Mouse (Mus musculus) intestine, embryonic 15.5 days (tissue): Measurements from ENCODE around the gene Fam213b. TPM values are rescaled to one million over a fixed set of nuclear protein-coding genes. Genes with fewer than 3 reads are reported as not detected.

Experiments used
- ATAC-seq: fragments of 200-750 bp; cut with Nextera tagmentation; 2 replicates; pipeline ENCODE4 v1.8.0; 2017; ENCODE audit warnings: moderate TSS enrichment, moderate library complexity
- H3K27ac ChIP-seq: fragments of 300-500 bp; sonication (generic); 2 replicates; pipeline ENCODE4 v1.5.1; 2015; ENCODE audit warnings: mild to moderate bottlenecking, inconsistent platforms
- H3K27me3 ChIP-seq: fragments of 300-500 bp; sonication (generic); replicated peaks from 2 replicates; pipeline ENCODE4 v1.6.1; 2015; ENCODE audit warnings: inconsistent platforms
- H3K36me3 ChIP-seq: fragments of 300-500 bp; sonication (generic); 2 replicates; pipeline ENCODE4 v1.6.1; 2015; ENCODE audit warnings: inconsistent platforms
- H3K4me1 ChIP-seq: fragments of 300-500 bp; sonication (generic); replicated peaks from 2 replicates; pipeline ENCODE4 v1.6.1; 2015; ENCODE audit warnings: inconsistent platforms
- H3K4me2 ChIP-seq: fragments of 300-500 bp; sonication (generic); replicated peaks from 2 replicates; pipeline ENCODE4 v1.6.1; 2015; ENCODE audit warnings: mild to moderate bottlenecking, inconsistent platforms
- H3K4me3 ChIP-seq: fragments of 300-500 bp; sonication (generic); replicated peaks from 2 replicates; pipeline ENCODE4 v1.5.1; 2015; ENCODE audit warnings: inconsistent platforms
- H3K9ac ChIP-seq: fragments of 300-500 bp; sonication (generic); 2 replicates; pipeline ENCODE4 v1.6.1; 2015; ENCODE audit warnings: inconsistent platforms
- H3K9me3 ChIP-seq: fragments of 300-500 bp; sonication (generic); 2 replicates; pipeline ENCODE4 v1.6.1; 2016; ENCODE audit warnings: inconsistent platforms
- WGBS: fragments of 180-500 bp; shearing (Covaris S2); methylation state at CpG from one replicate; pipeline ENCODE4 v1.1.7; 2015; 5-methylcytosine and 5-hydroxymethylcytosine counted together
- polyA plus RNA-seq: library from polyadenylated mRNA; unstranded; fragments of >200 nt; fragmentation: Nextera tagmentation; extraction: Ambion mirVana; gene quantifications from 2 replicates; pipeline ENCODE4 v1.2.1, GENCODE M21; 2015

The Fam213b gene
- polyA plus RNA-seq, 1 experiment from 2014 or later = 32.0 TPM

- Histone ChIP-seq H3K27ac (no peak overlapping the region), H3K36me3 (no peaks in the 10 kb centered on the region), H3K4me2 (no peak overlapping the region), H3K9ac (no peak overlapping the region), H3K27me3 (no peaks in the 10 kb centered on the region), H3K4me3 (no peak overlapping the region), H3K9me3 (no peaks in the 10 kb centered on the region), H3K4me1 (no peaks in the 10 kb centered on the region)
- ATAC-seq = no peak
- WGBS = 81% methylated on average over 14 of the region's 14 CpGs
These were observed 8.0 kb downstream of the Fam213b start for GRCm38 (mm10) chr4:154890887-154891286.

- H3K9ac ChIP-seq = no peak overlapping the region
- no peak for ATAC-seq
- H3K27ac ChIP-seq = no peak overlapping the region
- H3K4me3 ChIP-seq = no peak overlapping the region
- no peaks in the 10 kb centered on the region for H3K9me3 ChIP-seq
- H3K36me3 ChIP-seq = no peaks in the 10 kb centered on the region
- no peaks in the 10 kb centered on the region for H3K27me3 ChIP-seq
- H3K4me1 ChIP-seq = 0 out of 2 replicates have a peak, but pooled peaks cover under 1% of the 10 kb centered on the region
- no peak overlapping the region for H3K4me2 ChIP-seq
- 71% methylated on average over 15 of the region's 15 CpGs for WGBS
These were observed 11.2 kb downstream of the Fam213b start for GRCm38 (mm10) chr4:154887593-154888250.

GRCm38 (mm10) chr4:154886876-154887592 is 11.9 kb downstream of the Fam213b start:
- whole genome bisulfite sequencing = 65% methylated on average over 13 of the region's 13 CpGs
- Histone ChIP-seq H3K4me2 (no peak overlapping the region), H3K27ac (no peak overlapping the region), H3K36me3 (no peaks in the 10 kb centered on the region), H3K27me3 (no peaks in the 10 kb centered on the region), H3K9me3 (no peaks in the 10 kb centered on the region), H3K4me3 (no peak overlapping the region), H3K4me1 (0 out of 2 replicates have a peak, but pooled peaks cover 3% of the 10 kb centered on the region), H3K9ac (no peak overlapping the region)
- no peak for ATAC-seq

- H3K27ac ChIP-seq = no peak overlapping the region
- no peak overlapping the region for H3K4me2 ChIP-seq
- H3K4me1 ChIP-seq = 0 out of 2 replicates have a peak, but pooled peaks cover 3% of the 10 kb centered on the region
- H3K36me3 ChIP-seq = no peaks in the 10 kb centered on the region
- 71% methylated on average over 11 of the region's 11 CpGs for WGBS
- no peak overlapping the region for H3K9ac ChIP-seq
- no peaks in the 10 kb centered on the region for H3K9me3 ChIP-seq
- H3K27me3 ChIP-seq = no peaks in the 10 kb centered on the region
- ATAC-seq = no peak
- no peak overlapping the region for H3K4me3 ChIP-seq
These were observed 13.5 kb downstream of the Fam213b start for GRCm38 (mm10) chr4:154885416-154885815.

- ATAC-seq = no peak
- H3K27me3 ChIP-seq = no peaks in the 10 kb centered on the region
- no peak overlapping the region for H3K4me2 ChIP-seq
- 23% methylated on average over 14 of the region's 14 CpGs for WGBS
- H3K4me1 ChIP-seq = 0 out of 2 replicates have a peak, but pooled peaks cover 6% of the 10 kb centered on the region
- no peaks in the 10 kb centered on the region for H3K36me3 ChIP-seq
- H3K4me3 ChIP-seq = no peak overlapping the region
- no peak overlapping the region for H3K9ac ChIP-seq
- no peak overlapping the region for H3K27ac ChIP-seq
- H3K9me3 ChIP-seq = no peaks in the 10 kb centered on the region
These were observed 16.8 kb downstream of the Fam213b start for GRCm38 (mm10) chr4:154882014-154882659.

- Histone ChIP-seq H3K4me1 (0 out of 2 replicates have a peak, but pooled peaks cover 6% of the 10 kb centered on the region), H3K36me3 (no peaks in the 10 kb centered on the region), H3K9ac (no peak overlapping the region), H3K4me2 (no peak overlapping the region), H3K27me3 (0 out of 2 replicates have a peak, but pooled peaks cover 4% of the 10 kb centered on the region), H3K9me3 (no peaks in the 10 kb centered on the region), H3K27ac (no peak overlapping the region), H3K4me3 (no peak overlapping the region)
- 70% methylated on average over 6 of the region's 6 CpGs for WGBS
- no peak; the same call in 1 of the 2 replicates for ATAC-seq
These were observed 18.2 kb downstream of the Fam213b start for GRCm38 (mm10) chr4:154880730-154881129.

- H3K27me3 ChIP-seq = 0 out of 2 replicates have a peak, but pooled peaks cover 4% of the 10 kb centered on the region
- 7% methylated on average over 18 of the region's 18 CpGs for WGBS
- H3K4me2 ChIP-seq = peak overlapping the region; percentile 62
- H3K4me3 ChIP-seq = peak overlapping the region; percentile 31
- H3K36me3 ChIP-seq = no peaks in the 10 kb centered on the region
- 0 out of 2 replicates have a peak, but pooled peaks cover 6% of the 10 kb centered on the region for H3K4me1 ChIP-seq
- H3K27ac ChIP-seq = peak overlapping the region; percentile 72
- H3K9me3 ChIP-seq = no peaks in the 10 kb centered on the region
- peak; percentile 97 for ATAC-seq
- no peak overlapping the region for H3K9ac ChIP-seq
These were observed 20.9 kb downstream of the Fam213b start for GRCm38 (mm10) chr4:154877864-154878548.

GRCm38 (mm10) chr4:154873186-154873585 is 25.7 kb downstream of the Fam213b start:
- Histone ChIP-seq H3K4me1 (no peaks in the 10 kb centered on the region), H3K4me3 (no peak overlapping the region), H3K9me3 (no peaks in the 10 kb centered on the region), H3K36me3 (no peaks in the 10 kb centered on the region), H3K27ac (no peak overlapping the region), H3K27me3 (0 out of 2 replicates have a peak, but pooled peaks cover 4% of the 10 kb centered on the region), H3K4me2 (no peak overlapping the region), H3K9ac (no peak overlapping the region)
- ATAC-seq = no peak
- 62% methylated on average over 6 of the region's 6 CpGs for WGBS

GRCm38 (mm10) chr4:154871757-154872251 is 27.1 kb downstream of the Fam213b start:
- Histone ChIP-seq H3K27me3 (0 out of 2 replicates have a peak, but pooled peaks cover 4% of the 10 kb centered on the region), H3K36me3 (no peaks in the 10 kb centered on the region), H3K9me3 (no peaks in the 10 kb centered on the region), H3K27ac (no peak overlapping the region), H3K4me1 (no peaks in the 10 kb centered on the region), H3K4me3 (no peak overlapping the region), H3K9ac (0 out of 2 replicates have a peak overlapping the region, but pooled peaks have one; percentile 10), H3K4me2 (peak overlapping the region; percentile 35; the same call in 1 of the 2 replicates)
- 2% methylated on average over 13 of the region's 13 CpGs for WGBS
- peak; percentile 48 for ATAC-seq

GRCm38 (mm10) chr4:154870721-154871120 is 28.2 kb downstream of the Fam213b start:
- no peak for ATAC-seq
- 77% methylated on average over 4 of the region's 4 CpGs for WGBS
- Histone ChIP-seq H3K9ac (no peak overlapping the region), H3K27me3 (no peaks in the 10 kb centered on the region), H3K9me3 (no peaks in the 10 kb centered on the region), H3K36me3 (no peaks in the 10 kb centered on the region), H3K27ac (no peak overlapping the region), H3K4me3 (no peak overlapping the region), H3K4me2 (no peak overlapping the region), H3K4me1 (no peaks in the 10 kb centered on the region)

GRCm38 (mm10) chr4:154869440-154869839 is 29.5 kb downstream of the Fam213b start, which contains the start of gene Mmel1:
Gene Mmel1, plus strand, starts transcription at chr4:154869585.
- peaks cover 7% of the 10 kb centered on the region for H3K4me1 ChIP-seq
- no peak within 1 kb of the TSS for H3K4me2 ChIP-seq
- no peaks in the 10 kb centered on the region for H3K9me3 ChIP-seq
- H3K27me3 ChIP-seq = no peaks in the 10 kb centered on the region
- ATAC-seq = no peak
- no peak within 1 kb of the TSS for H3K9ac ChIP-seq
- WGBS = 79% methylated on average over 7 of the region's 7 CpGs
- H3K36me3 ChIP-seq = no peaks in the 10 kb centered on the region
- no peak within 1 kb of the TSS for H3K27ac ChIP-seq
- no peak within 1 kb of the TSS for H3K4me3 ChIP-seq
